ENCODE assay signal across 8 mouse cellular contexts in genomic region chr9:107340267-107340859, GRCm38 (mm10). TPM values are rescaled to one million over a fixed set of nuclear protein-coding genes. Genes with fewer than 3 reads are reported as not detected.
A peak's percentile ranks its signal among the peaks of the same experiment; 100 is the strongest.
DNase-seq lines count a peak whose midpoint lies in the region; ATAC-seq and TF ChIP-seq lines count a peak whose summit lies in the region.

6430571L13Rik (plus strand) TSS chr9:107340602.

- H3K27ac ChIP-seq in heart, embryonic 14.5 days (replicated peaks in 1 of 2; ENCODE audit: control insufficient read depth in 1 of 2, insufficient read depth in 1 of 2, low read depth in 2 of 2, low read length in 2 of 2): no peak within 1 kb of the TSS
- H3K27ac ChIP-seq in liver, embryonic 13.5 days: no peak within 1 kb of the TSS
- no peak within 1 kb of the TSS for H3K27ac ChIP-seq in stomach, embryonic 16.5 days (ENCODE audit: low read length)

- H3K9ac ChIP-seq in heart, embryonic 14.5 days (ENCODE audit: low read length): peak within 1 kb of the TSS; percentile 77
- H3K9ac ChIP-seq in liver, embryonic 13.5 days: peak within 1 kb of the TSS; percentile 67
- H3K9ac ChIP-seq in stomach, embryonic 16.5 days (ENCODE audit: low read length): peak within 1 kb of the TSS; percentile 76

- no peaks in the 10 kb centered on the region for H3K79me3 ChIP-seq in C2C12 (ENCODE audit: low read depth)

- no peak for TF ChIP-seq CTCF in C2C12 (IDR thresholded peaks at IDR 0.05; ENCODE audit: control insufficient read depth, insufficient read depth, insufficient read length)

- peak within 1 kb of the TSS; percentile 56 for H3ac ChIP-seq in C2C12 (ENCODE audit: control insufficient read depth, insufficient read length, low read depth)

- H3K36me3 ChIP-seq in C2C12 (ENCODE audit: control insufficient read depth, insufficient read depth): no peaks in the 10 kb centered on the region
- no peaks in the 10 kb centered on the region for H3K36me3 ChIP-seq in heart, embryonic 14.5 days (ENCODE audit: control insufficient read depth, insufficient read depth, low read length)
- no peaks in the 10 kb centered on the region for H3K36me3 ChIP-seq in liver, embryonic 13.5 days
- H3K36me3 ChIP-seq in stomach, embryonic 16.5 days (ENCODE audit: control insufficient read depth, insufficient read depth, low read length): no peaks in the 10 kb centered on the region

- no peaks in the 10 kb centered on the region for H3K9me3 ChIP-seq in heart, embryonic 14.5 days (ENCODE audit: control insufficient read depth, low read length)
- H3K9me3 ChIP-seq in liver, embryonic 13.5 days (replicated peaks): no peaks in the 10 kb centered on the region
- no peaks in the 10 kb centered on the region for H3K9me3 ChIP-seq in stomach, embryonic 16.5 days (replicated peaks; ENCODE audit: control insufficient read depth, low read length)

- H3K4me1 ChIP-seq in heart, embryonic 14.5 days (ENCODE audit: control insufficient read depth in 2 of 2, insufficient read depth in 2 of 2, low read length in 2 of 2): peaks cover 10 to 19% of the 10 kb centered on the region in 2 experiments
- peaks cover 28% of the 10 kb centered on the region for H3K4me1 ChIP-seq in liver, embryonic 13.5 days (replicated peaks)
- peaks cover 6% of the 10 kb centered on the region; the same call in 1 of the 2 replicates for H3K4me1 ChIP-seq in stomach, embryonic 16.5 days (ENCODE audit: control insufficient read depth, insufficient read depth, low read length)

- no peaks in the 10 kb centered on the region for H3K79me2 ChIP-seq in C2C12 (ENCODE audit: control insufficient read depth, insufficient read depth)

- WGBS in heart, embryonic 14.5 days: under 1% methylated on average over 34 of the region's 34 CpGs
- WGBS in liver, embryonic 13.5 days (ENCODE audit: insufficient replicate concordance): under 1% methylated on average over 34 of the region's 34 CpGs
- whole genome bisulfite sequencing in stomach, embryonic 16.5 days: under 1% methylated on average over 34 of the region's 34 CpGs

- peaks cover 30% of the 10 kb centered on the region for H3K27me3 ChIP-seq in C2C12 (ENCODE audit: control insufficient read depth, insufficient read depth, insufficient read length)
- peaks cover 3% of the 10 kb centered on the region; the same call in 1 of the 2 replicates for H3K27me3 ChIP-seq in heart, embryonic 14.5 days (ENCODE audit: control insufficient read depth, insufficient read depth, low read length)
- H3K27me3 ChIP-seq in liver, embryonic 13.5 days: peaks cover 40% of the 10 kb centered on the region
- peaks cover 6% of the 10 kb centered on the region; the same call in 1 of the 2 replicates for H3K27me3 ChIP-seq in stomach, embryonic 16.5 days (ENCODE audit: control insufficient read depth, insufficient read depth, low read length)

- H3K4me2 ChIP-seq in heart, embryonic 14.5 days (ENCODE audit: low read length): peak within 1 kb of the TSS; percentile 87
- peak within 1 kb of the TSS; percentile 84 for H3K4me2 ChIP-seq in liver, embryonic 13.5 days
- peak within 1 kb of the TSS; percentile 86 for H3K4me2 ChIP-seq in stomach, embryonic 16.5 days (ENCODE audit: low read depth, low read length)

- H3K4me3 ChIP-seq in C2C12 (ENCODE audit: insufficient read depth, poor library complexity, severe bottlenecking): peak within 1 kb of the TSS; percentile 23
- peak within 1 kb of the TSS; percentile 67 to 79 for H3K4me3 ChIP-seq in heart, embryonic 14.5 days (ENCODE audit: control insufficient read depth in 1 of 2, insufficient read depth in 1 of 2, low read depth in 1 of 2, low read length in 2 of 2)
- H3K4me3 ChIP-seq in liver, embryonic 13.5 days (replicated peaks): peak within 1 kb of the TSS; percentile 63
- H3K4me3 ChIP-seq in stomach, embryonic 16.5 days (replicated peaks; ENCODE audit: low read length): peak within 1 kb of the TSS; percentile 71

- peak; percentile 99 for DNase-seq in brain, adult 2 months (ENCODE audit: low read depth, low spot score)
- peak; percentile 96 for DNase-seq in kidney, postnatal 14 days
- DNase-seq in liver, embryonic 13.5 days: peak; percentile 68
- peak; percentile 94 for DNase-seq in neural tube, embryonic 10.5 days (ENCODE audit: extremely low spot score, low spot score)

- ATAC-seq in erythroid progenitor cell, adult 5-6 weeks (replicated peaks; ENCODE audit: low FRiP score, poor library complexity, severe bottlenecking): 0 out of 2 replicates have a peak, but pooled peaks have one; percentile 44
- ATAC-seq in heart, embryonic 14.5 days (ENCODE audit: insufficient number of reproducible peaks, insufficient read depth, low FRiP score, low read depth): peak; percentile 86
- ATAC-seq in liver, embryonic 13.5 days (ENCODE audit: low read depth): peak; percentile 85
- ATAC-seq in stomach, embryonic 16.5 days (ENCODE audit: insufficient read depth, low FRiP score): peak; percentile 94

TF ChIP-seq in C2C12, 6 proteins besides CTCF, POLR2A, EP300 and RAD21:
- TF ChIP-seq USF1 (IDR thresholded peaks at IDR 0.05; ENCODE audit: low read depth): no peak
- no peak for TF ChIP-seq FOSL1 (IDR thresholded peaks at IDR 0.05; ENCODE audit: insufficient read depth, low read length, poor library complexity, severe bottlenecking)
- no peak for TF ChIP-seq MYOD1 (IDR thresholded peaks at IDR 0.05; ENCODE audit: control insufficient read depth, insufficient read length, low read depth)
- no peak for TF ChIP-seq MYOG (IDR thresholded peaks at IDR 0.05; ENCODE audit: control insufficient read depth, extremely low read depth, insufficient read length)
- no peak for TF ChIP-seq CEBPB (IDR thresholded peaks at IDR 0.05; ENCODE audit: low read depth)
- no peak for TF ChIP-seq MAX (IDR thresholded peaks at IDR 0.05)

RNA-seq across cellular contexts. Expression of gene 6430571L13Rik, which starts in this region (rescaled TPM):
- polyA plus RNA-seq in C2C12 (2012; fragmentation: generic; extraction: Trizol): 0.04 TPM
- not detected in 2 replicates for total RNA-seq in erythroid progenitor cell, adult 5-6 weeks (2015; ENCODE audit: low replicate concordance)
- not detected in 2 replicates for total RNA-seq in erythroid progenitor cell, adult 5-6 weeks (2017; ENCODE audit: low replicate concordance)
- polyA plus RNA-seq in heart, embryonic 14.5 days (2014; fragmentation: Nextera tagmentation; extraction: Ambion mirVana): 0.51 and 1.1 TPM in 2 replicates
- polyA plus RNA-seq in liver, embryonic 13.5 days (2015; fragmentation: Nextera tagmentation; extraction: Ambion mirVana): 0.03 and 0.09 TPM in 2 replicates
- polyA plus RNA-seq in stomach, embryonic 16.5 days (2015; fragmentation: Nextera tagmentation; extraction: Ambion mirVana): 0.47 and 0.90 TPM in 2 replicates

Comparison
In these comparisons a context has a peak if more than half of its experiments do, and no peak if none do; other contexts are left out.
1. Peak in ATAC-seq in erythroid progenitor cell, adult 5-6 weeks; RNA of the gene not detected or under 1 TPM.
2. Peak in DNase-seq, ATAC-seq, H3K4me3 ChIP-seq, H3K9ac ChIP-seq and H3K4me2 ChIP-seq in liver, embryonic 13.5 days; RNA of the gene not detected or under 1 TPM.
3. Peak in ATAC-seq, H3K4me3 ChIP-seq, H3K9ac ChIP-seq and H3K4me2 ChIP-seq in stomach, embryonic 16.5 days; RNA of the gene not detected or under 1 TPM.
4. H3K4me3 ChIP-seq: peak in every context shown above with its lines; median percentile 73 in heart, embryonic 14.5 days; 71 in stomach, embryonic 16.5 days; 63 in liver, embryonic 13.5 days; 23 in C2C12.
5. ATAC-seq: peak in every context shown above with its lines; median percentile 94 in stomach, embryonic 16.5 days; 86 in heart, embryonic 14.5 days; 85 in liver, embryonic 13.5 days; 44 in erythroid progenitor cell, adult 5-6 weeks.